Mouse (Mus musculus) testis, adult 2 months (tissue): ENCODE measurements at regions not wholly inside any gene's neighbourhood (a gene's known extent, or its start where the extent isn't known, plus 50 kb on each side); places are given as distances from the start of the nearest gene placed in this dataset.

Experiments
- CTCF ChIP-seq: fragments of 200-500 bp; IDR thresholded peaks from 2 replicates; pipeline ENCODE4 v1.5.1; 2012; ENCODE audit warnings: low read depth, mild to moderate bottlenecking, inconsistent platforms, low read length, moderate library complexity; ENCODE audit not compliant: control insufficient read depth, insufficient read depth, insufficient replicate concordance
- POLR2A ChIP-seq: fragments of 200-500 bp; IDR thresholded peaks from 2 replicates; pipeline ENCODE4 v1.6.1; 2012; ENCODE audit warnings: low read depth, mild to moderate bottlenecking, inconsistent platforms, low read length, moderate library complexity; ENCODE audit not compliant: control insufficient read depth

DNA sequence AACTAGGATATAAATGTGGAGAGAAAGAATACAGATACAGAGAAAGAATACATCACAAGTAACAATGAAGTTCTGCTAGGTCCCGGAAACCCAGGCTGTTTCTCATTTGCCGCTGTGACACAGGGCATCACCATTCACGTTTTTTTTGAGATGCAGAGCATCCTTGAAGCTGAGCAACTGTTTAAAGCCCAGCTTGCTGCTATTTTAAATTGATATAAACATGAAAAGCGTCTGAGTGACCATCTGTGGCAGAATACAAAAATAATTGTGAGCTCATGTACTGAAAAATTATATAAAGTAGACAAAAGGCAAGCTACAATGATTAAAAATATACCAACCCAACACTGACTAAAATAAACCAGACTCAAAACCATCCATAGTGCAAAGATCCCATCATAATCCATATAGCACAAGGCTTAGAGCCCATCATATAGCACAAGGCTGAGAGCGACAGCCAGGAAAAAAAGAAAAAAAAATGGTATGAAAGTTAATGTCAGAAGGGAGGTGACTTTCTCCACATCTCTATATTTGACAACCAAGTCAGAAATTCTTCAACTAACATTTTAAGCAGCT lies 94.0 kb downstream of the Anxa5 start:
- TF ChIP-seq CTCF (no peak), POLR2A (no peak)
